Mouse (Mus musculus) CH12.LX (cell line): ENCODE data around the gene Ap2a1. TPM values are rescaled to one million over a fixed set of nuclear protein-coding genes. Genes with fewer than 3 reads are reported as not detected.

Experiments
- DNase-seq: peaks from one replicate; pipeline ENCODE4 v3.0.0-alpha.2; 2013; ENCODE audit errors: extremely low read depth
- H3K27ac ChIP-seq: 2 replicates; pipeline ENCODE4 v1.5.1; 2012; ENCODE audit warnings: low read depth, mild to moderate bottlenecking, control low read depth, moderate library complexity; ENCODE audit not compliant: insufficient read depth
- H3K27me3 ChIP-seq: replicated peaks from 2 replicates; pipeline ENCODE3; 2012; ENCODE audit warnings: inconsistent platforms
- H3K36me3 ChIP-seq, 2 experiments: replicated peaks in 1 of 2; 2 replicates each; pipeline versions ENCODE3 to v1.6.1; 2012; ENCODE audit warnings: inconsistent platforms in 1 of 2, low read length in 1 of 2, mild to moderate bottlenecking in 1 of 2, mixed read lengths in 1 of 2, moderate library complexity in 1 of 2; ENCODE audit not compliant: control insufficient read depth in 1 of 2, insufficient read depth in 1 of 2
- H3K4me1 ChIP-seq, 2 experiments: 2 replicates each; pipeline ENCODE4 v1.6.1; 2012; ENCODE audit warnings: inconsistent platforms in 1 of 2, moderate library complexity in 1 of 2; ENCODE audit not compliant: insufficient read depth in 2 of 2, control insufficient read depth in 1 of 2
- H3K4me2 ChIP-seq: 2 replicates; pipeline ENCODE4 v1.6.1; 2012; ENCODE audit warnings: low read depth, mild to moderate bottlenecking, control low read depth; ENCODE audit not compliant: poor library complexity, insufficient read depth, severe bottlenecking
- H3K4me3 ChIP-seq, 3 experiments: fragments of 150-350 bp in 1 of 3; sonication (generic) in 1 of 3; replicated peaks in 1 of 3; 2 replicates each; pipeline versions ENCODE3 to v1.5.1; 2011 to 2012; ENCODE audit warnings: low read depth in 2 of 3, low read length in 2 of 3, mild to moderate bottlenecking in 2 of 3, moderate library complexity in 2 of 3, control low read depth in 1 of 3, improper control_type of control experiment in 1 of 3, inconsistent platforms in 1 of 3, mixed read lengths in 1 of 3; ENCODE audit not compliant: poor library complexity in 1 of 3
- H3K79me2 ChIP-seq: replicated peaks from 2 replicates; pipeline ENCODE4 v1.6.1; 2012; ENCODE audit warnings: mild to moderate bottlenecking, moderate library complexity; ENCODE audit not compliant: control insufficient read depth, poor library complexity, insufficient read depth, severe bottlenecking; ENCODE audit errors: extremely low read depth
- H3K9ac ChIP-seq: 2 replicates; pipeline ENCODE4 v1.6.1; 2012; ENCODE audit warnings: low read depth, mild to moderate bottlenecking, control low read depth, moderate library complexity; ENCODE audit not compliant: insufficient read depth
- H3K9me3 ChIP-seq: replicated peaks from 2 replicates; pipeline ENCODE3; 2012; ENCODE audit warnings: low read length, inconsistent platforms, mixed read lengths
- BHLHE40 ChIP-seq: IDR thresholded peaks from 2 replicates; pipeline ENCODE4 v1.6.1; 2011; ENCODE audit warnings: mild to moderate bottlenecking, low read depth, low read length, improper control_type of control experiment
- CHD1 ChIP-seq: IDR thresholded peaks from 2 replicates; pipeline ENCODE4 v1.6.1; 2012; ENCODE audit warnings: low read depth, low read length, improper control_type of control experiment, inconsistent platforms
- CHD2 ChIP-seq: IDR thresholded peaks from 2 replicates; pipeline ENCODE4 v1.6.1; 2011; ENCODE audit warnings: low read length, improper control_type of control experiment
- CTCF ChIP-seq, 2 experiments: IDR thresholded peaks in 1 of 2; conservative IDR thresholded peaks in 1 of 2; 2 replicates each; pipeline ENCODE4 v1.5.1; 2011 to 2012; ENCODE audit warnings: low read depth in 2 of 2, low read length in 2 of 2, improper control_type of control experiment in 1 of 2, inconsistent platforms in 1 of 2, mild to moderate bottlenecking in 1 of 2, moderate library complexity in 1 of 2
- E2F4 ChIP-seq: IDR thresholded peaks from 2 replicates; pipeline ENCODE4 v1.6.1; 2011; ENCODE audit warnings: low read depth, low read length, improper control_type of control experiment; ENCODE audit not compliant: insufficient replicate concordance
- ELF1 ChIP-seq: IDR thresholded peaks from 2 replicates; pipeline ENCODE4 v1.6.1; 2014; ENCODE audit warnings: low read depth, mild to moderate bottlenecking, inconsistent platforms, low read length, improper control_type of control experiment
- EP300 ChIP-seq: IDR thresholded peaks from 2 replicates; pipeline ENCODE4 v1.6.1; 2011; ENCODE audit warnings: low read length, improper control_type of control experiment
- ETS1 ChIP-seq: conservative IDR thresholded peaks from 2 replicates; pipeline ENCODE4 v1.6.1; 2012; ENCODE audit warnings: low read depth, mild to moderate bottlenecking, inconsistent platforms, low read length, improper control_type of control experiment, moderate library complexity
- GABPA ChIP-seq: IDR thresholded peaks from 2 replicates; pipeline ENCODE4 v1.6.1; 2012; ENCODE audit warnings: low read depth, low read length, improper control_type of control experiment, inconsistent platforms; ENCODE audit not compliant: insufficient replicate concordance
- HCFC1 ChIP-seq: IDR thresholded peaks from 2 replicates; pipeline ENCODE4 v1.6.1; 2012; ENCODE audit warnings: low read depth, mild to moderate bottlenecking, inconsistent platforms, low read length, improper control_type of control experiment
- IRF4 ChIP-seq: IDR thresholded peaks from 2 replicates; pipeline ENCODE4 v1.6.1; 2014; ENCODE audit warnings: low read depth, mild to moderate bottlenecking, inconsistent platforms, low read length, improper control_type of control experiment
- JUN ChIP-seq: IDR thresholded peaks from 2 replicates; pipeline ENCODE4 v1.6.1; 2011; ENCODE audit warnings: low read depth, mild to moderate bottlenecking, low read length, improper control_type of control experiment, moderate library complexity; ENCODE audit not compliant: insufficient read depth
- JUND ChIP-seq: conservative IDR thresholded peaks from 2 replicates; pipeline ENCODE4 v1.6.1; 2011; ENCODE audit warnings: low read depth, low read length, improper control_type of control experiment
- KAT2A ChIP-seq: IDR thresholded peaks from 2 replicates; pipeline ENCODE4 v1.6.1; 2012; ENCODE audit warnings: low read length, improper control_type of control experiment, inconsistent platforms; ENCODE audit not compliant: insufficient replicate concordance
- MAFK ChIP-seq: IDR thresholded peaks from 2 replicates; pipeline ENCODE4 v1.6.1; 2011; ENCODE audit warnings: low read length, improper control_type of control experiment; ENCODE audit not compliant: insufficient replicate concordance
- MAX ChIP-seq: IDR thresholded peaks from 2 replicates; pipeline ENCODE4 v1.6.1; 2011; ENCODE audit warnings: low read length, improper control_type of control experiment
- MAZ ChIP-seq: IDR thresholded peaks from 2 replicates; pipeline ENCODE4 v1.6.1; 2012; ENCODE audit warnings: low read depth, mild to moderate bottlenecking, inconsistent platforms, low read length, improper control_type of control experiment, moderate library complexity
- MEF2A ChIP-seq: IDR thresholded peaks from 2 replicates; pipeline ENCODE4 v1.6.1; 2014; ENCODE audit warnings: low read depth, mild to moderate bottlenecking, inconsistent platforms, low read length, improper control_type of control experiment, borderline replicate concordance
- MXI1 ChIP-seq: IDR thresholded peaks from 2 replicates; pipeline ENCODE4 v1.6.1; 2011; ENCODE audit warnings: mild to moderate bottlenecking, low read depth, low read length, improper control_type of control experiment
- MYC ChIP-seq: IDR thresholded peaks from 2 replicates; pipeline ENCODE4 v1.6.1; 2011; ENCODE audit warnings: low read depth, mild to moderate bottlenecking, improper control_type of control experiment, low read length
- NELFE ChIP-seq: IDR thresholded peaks from 2 replicates; pipeline ENCODE4 v1.6.1; 2011; ENCODE audit warnings: low read depth, low read length, improper control_type of control experiment
- NRF1 ChIP-seq: IDR thresholded peaks from 2 replicates; pipeline ENCODE4 v1.6.1; 2014; ENCODE audit warnings: low read depth, mild to moderate bottlenecking, inconsistent platforms, low read length, improper control_type of control experiment, moderate library complexity
- PAX5 ChIP-seq: IDR thresholded peaks from 2 replicates; pipeline ENCODE4 v1.6.1; 2012; ENCODE audit warnings: low read length, inconsistent platforms, mixed read lengths
- POLR2A ChIP-seq: IDR thresholded peaks from 2 replicates; pipeline ENCODE4 v1.6.1; 2011; ENCODE audit warnings: low read depth, mild to moderate bottlenecking, improper control_type of control experiment, low read length
- POLR2AphosphoS2 ChIP-seq: IDR thresholded peaks from 2 replicates; pipeline ENCODE4 v1.6.1; 2011; ENCODE audit warnings: low read depth, low read length, improper control_type of control experiment
- RAD21 ChIP-seq: IDR thresholded peaks from 2 replicates; pipeline ENCODE4 v1.6.1; 2011; ENCODE audit warnings: low read depth, mild to moderate bottlenecking, low read length, improper control_type of control experiment, moderate library complexity
- RCOR1 ChIP-seq: conservative IDR thresholded peaks from 2 replicates; pipeline ENCODE4 v1.6.1; 2012; ENCODE audit warnings: low read depth, mild to moderate bottlenecking, inconsistent platforms, low read length, improper control_type of control experiment
- SIN3A ChIP-seq: IDR thresholded peaks from 2 replicates; pipeline ENCODE4 v1.6.1; 2012; ENCODE audit warnings: low read length, improper control_type of control experiment, inconsistent platforms
- SMC3 ChIP-seq: IDR thresholded peaks from 2 replicates; pipeline ENCODE4 v1.6.1; 2011; ENCODE audit warnings: low read depth, low read length, improper control_type of control experiment
- TBP ChIP-seq: conservative IDR thresholded peaks from 2 replicates; pipeline ENCODE4 v1.6.1; 2011; ENCODE audit warnings: low read depth, low read length, improper control_type of control experiment
- TCF12 ChIP-seq: IDR thresholded peaks from 2 replicates; pipeline ENCODE4 v1.6.1; 2014; ENCODE audit warnings: low read depth, mild to moderate bottlenecking, inconsistent platforms, low read length, improper control_type of control experiment
- UBTF ChIP-seq: IDR thresholded peaks from 2 replicates; pipeline ENCODE4 v1.6.1; 2012; ENCODE audit warnings: low read depth, mild to moderate bottlenecking, inconsistent platforms, low read length, improper control_type of control experiment, moderate library complexity
- USF1 ChIP-seq: IDR thresholded peaks from 2 replicates; pipeline ENCODE4 v1.6.1; 2014; ENCODE audit warnings: low read depth, mild to moderate bottlenecking, inconsistent platforms, low read length, improper control_type of control experiment
- USF2 ChIP-seq: conservative IDR thresholded peaks from 2 replicates; pipeline ENCODE4 v1.6.1; 2011; ENCODE audit warnings: low read depth, low read length, improper control_type of control experiment
- ZC3H11A ChIP-seq: IDR thresholded peaks from 2 replicates; pipeline ENCODE4 v1.6.1; 2012; ENCODE audit warnings: low read depth, mild to moderate bottlenecking, inconsistent platforms, low read length, improper control_type of control experiment
- ZKSCAN1 ChIP-seq: IDR thresholded peaks from 2 replicates; pipeline ENCODE4 v1.6.1; 2012; ENCODE audit warnings: low read depth, inconsistent platforms, low read length, improper control_type of control experiment, borderline replicate concordance
- ZMIZ1 ChIP-seq: IDR thresholded peaks from 2 replicates; pipeline ENCODE4 v1.6.1; 2012; ENCODE audit warnings: low read depth, mild to moderate bottlenecking, inconsistent platforms, low read length, improper control_type of control experiment
- ZNF384 ChIP-seq: IDR thresholded peaks from 2 replicates; pipeline ENCODE4 v1.6.1; 2012; ENCODE audit warnings: low read depth, low read length, improper control_type of control experiment, inconsistent platforms
- dilution Hi-C: fragments of 300-500 bp; cut with MboI; formaldehyde crosslinking; loops from 2 replicates; pipeline ENCODE4 v1.14.3; 2020; ENCODE audit warnings: low sequenced_read_pairs; ENCODE audit not compliant: extremely low pct_unique_long_range_greater_than_20kb, extremely low pct_ligation_motif_present
- in situ Hi-C: fragments of 300-500 bp; cut with MboI; formaldehyde crosslinking; loops from 3 replicates; pipeline ENCODE4 v1.14.3; 2019; ENCODE audit warnings: low sequenced_read_pairs, low pct_ligation_motif_present, low pct_unique_long_range_greater_than_20kb, mixed read lengths
- polyA plus RNA-seq: library from polyadenylated mRNA; unstranded; fragments of >175 nt; gene quantifications from 2 replicates; pipeline ENCODE4 v1.2.1, GENCODE M21; 2012; ENCODE audit warnings: low read depth; ENCODE audit not compliant: insufficient read length
- total RNA-seq, 2 experiments: library from RNA; depleted of rRNA; stranded (reverse); fragments of 300-350 nt in 1 of 2; fragments of >200 nt in 1 of 2; gene quantifications; 2 replicates each; pipeline ENCODE4 v1.2.3; 2012 to 2014

Gene Ap2a1
- total and polyA plus RNA-seq, 3 experiments = 35.7 to 61.1 (median 56.3) TPM

DNA sequence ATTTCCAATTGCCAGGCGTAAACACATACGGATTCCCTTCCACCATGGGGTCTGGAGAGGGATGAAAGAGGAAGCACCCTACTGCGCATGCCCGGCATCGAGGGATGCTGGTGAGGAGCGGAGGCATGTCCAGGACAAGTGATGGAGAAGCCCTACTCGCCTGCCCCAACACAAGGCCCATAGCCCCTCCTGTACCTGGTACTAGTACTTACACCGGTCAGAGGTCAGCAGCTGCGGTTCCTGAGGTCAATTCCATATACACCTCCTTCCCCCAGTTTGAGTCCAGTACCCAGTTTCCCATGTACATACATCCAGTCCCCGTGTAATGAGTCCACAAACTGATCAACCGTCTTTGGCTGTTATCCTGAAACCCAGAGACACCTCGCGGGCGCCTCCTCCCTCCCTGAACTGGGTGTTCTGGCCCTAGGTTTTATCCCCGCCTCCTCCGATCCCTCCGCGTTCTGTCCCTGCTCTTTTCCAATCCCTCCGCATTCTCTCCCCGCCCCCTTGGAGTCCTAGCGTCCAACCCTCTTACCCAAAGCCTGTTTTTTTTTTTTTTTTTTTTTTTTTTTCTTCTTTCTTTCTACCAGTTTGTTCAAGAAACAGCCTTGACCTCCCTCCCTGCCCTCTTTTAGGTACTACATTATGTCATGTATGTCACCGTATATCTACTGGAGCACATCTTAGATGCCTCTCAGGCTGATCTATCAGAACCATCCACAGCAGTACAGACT is 45.3 kb upstream of the Ap2a1 start, which contains the start of gene Cpt1c:
Gene Cpt1c, minus strand, starts transcription at position 469 of the 734 bp plus-strand sequence.
- Histone ChIP-seq H3K4me1 (peaks cover 7 to 25% of the 10 kb centered on the region in 2 experiments; a peak in 3 of 4 replicates), H3K79me2 (no peaks in the 10 kb centered on the region), H3K36me3 (peaks cover 31 to 55% of the 10 kb centered on the region in 2 experiments), H3K27me3 (no peaks in the 10 kb centered on the region), H3K9me3 (no peaks in the 10 kb centered on the region), H3K27ac (no peak within 1 kb of the TSS), H3K4me3 (peak within 1 kb of the TSS; percentile 5 to 55 (median 49)), H3K9ac (no peak within 1 kb of the TSS), H3K4me2 (no peak within 1 kb of the TSS)
- no peak for TF ChIP-seq JUN
- TF ChIP-seq ZNF384 = peak; percentile 37; the same call in 1 of the 2 replicates
- no peak for TF ChIP-seq MXI1
- TF ChIP-seq E2F4 = no peak
- TF ChIP-seq MEF2A = no peak
- TF ChIP-seq SMC3 = no peak
- TF ChIP-seq USF1 = no peak
- no peak for TF ChIP-seq ZKSCAN1
- TF ChIP-seq CHD1 = no peak
- TF ChIP-seq RAD21 = no peak
- TF ChIP-seq POLR2AphosphoS2 = peak; percentile 80; the same call in 1 of the 2 replicates
- no peak for TF ChIP-seq MAFK
- no peak for TF ChIP-seq CTCF (conservative IDR thresholded peaks at IDR 0.05 in 1 of 2, IDR thresholded peaks at IDR 0.05 in 1 of 2; ENCODE audit: low read depth in 2 of 2, low read length in 2 of 2)
- TF ChIP-seq UBTF = no peak
- TF ChIP-seq BHLHE40 = no peak
- TF ChIP-seq GABPA = no peak
- no peak for TF ChIP-seq USF2
- no peak for TF ChIP-seq IRF4
- TF ChIP-seq MAX = no peak
- no peak for TF ChIP-seq ELF1
- TF ChIP-seq HCFC1 = no peak
- TF ChIP-seq ZC3H11A = no peak
- TF ChIP-seq ETS1 = no peak
- TF ChIP-seq ZMIZ1 = peak; percentile 53; the same call in 1 of the 2 replicates
- TF ChIP-seq PAX5 = no peak
- TF ChIP-seq NRF1 = peak; percentile 78
- TF ChIP-seq SIN3A = no peak
- TF ChIP-seq KAT2A = no peak
- TF ChIP-seq TBP = no peak
- no peak for TF ChIP-seq MYC
- no peak for TF ChIP-seq TCF12
- TF ChIP-seq MAZ = no peak
- TF ChIP-seq JUND = no peak
- TF ChIP-seq POLR2A = peak; percentile 51
- TF ChIP-seq NELFE = no peak; the same call in 1 of the 2 replicates
- no peak for TF ChIP-seq CHD2
- TF ChIP-seq RCOR1 = no peak
- TF ChIP-seq EP300 = no peak
- in situ Hi-C loops (no loop called here), dilution Hi-C loops (no loop called here)
- peak; percentile 76 for DNase-seq
